Comparison of ENCODE assay signal across 8 mouse cellular contexts in the genomic region with DNA sequence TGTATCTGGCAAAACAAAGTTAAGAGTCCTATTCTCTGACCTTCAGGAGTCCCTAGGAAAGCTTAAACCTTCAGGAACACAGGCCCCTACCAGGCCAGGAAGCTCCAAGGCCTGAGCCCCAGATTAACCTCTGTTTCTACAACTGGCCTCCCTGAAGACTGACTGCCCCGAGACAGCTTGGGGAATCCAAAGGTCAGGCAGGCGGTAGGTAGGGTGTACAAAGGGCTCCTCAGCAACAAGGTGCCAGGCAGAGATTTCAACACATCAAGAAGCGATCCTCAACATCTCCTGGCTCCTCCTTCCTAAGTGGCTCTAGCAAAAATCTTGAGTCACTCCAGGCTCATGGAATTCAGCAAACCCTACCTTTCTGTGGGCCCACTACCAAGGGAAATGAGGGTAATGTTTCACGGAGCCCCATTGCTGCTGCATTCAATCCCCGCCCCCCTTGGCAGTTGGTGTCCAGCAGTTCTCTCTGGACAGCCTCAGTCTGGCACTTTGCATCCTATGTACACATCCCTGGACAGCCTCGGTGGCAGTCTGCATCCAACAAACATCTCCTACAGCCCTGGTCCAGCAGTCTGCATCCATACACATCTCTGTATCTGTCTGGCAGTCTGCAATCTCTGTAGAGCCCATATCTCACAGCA. TPM values are rescaled to one million over a fixed set of nuclear protein-coding genes. Genes with fewer than 3 reads are reported as not detected.
DNase-seq lines count a peak whose midpoint lies in the region; ATAC-seq and TF ChIP-seq lines count a peak whose summit lies in the region.

No protein-coding gene starts in this region.

- no peak for DNase-seq in layer of hippocampus, adult 2 months (ENCODE audit: low spot score in 2 of 2)
- DNase-seq in layer of hippocampus, adult 11-12 months (ENCODE audit: low spot score) = no peak
- DNase-seq in naive thymus-derived CD4-positive, alpha-beta T cell, adult 2 months (ENCODE audit: low read depth) = peak; percentile 28
- no peak for DNase-seq in urinary bladder, postnatal 10 days (ENCODE audit: low spot score)
- DNase-seq in spleen, postnatal 14 days (ENCODE audit: low spot score in 2 of 2) = no peak
- no peak for DNase-seq in thymus, postnatal 10 days (ENCODE audit: low spot score in 2 of 2)

- H3K4me3 ChIP-seq in layer of hippocampus, adult 2 months = peak overlapping the region; percentile 77
- H3K4me3 ChIP-seq in embryonic fibroblast, embryonic 13.5 days (ENCODE audit: insufficient read depth, low read length) = peak overlapping the region; percentile 60
- H3K4me3 ChIP-seq in kidney, embryonic 15.5 days (replicated peaks) = peak overlapping the region; percentile 67

- H3K36me3 ChIP-seq in kidney, embryonic 15.5 days = peaks cover 42% of the 10 kb centered on the region

- no peaks in the 10 kb centered on the region for H3K27me3 ChIP-seq in kidney, embryonic 15.5 days

- TF ChIP-seq POLR2A in embryonic fibroblast, embryonic 13.5 days (IDR thresholded peaks at IDR 0.05; ENCODE audit: low read depth, low read length) = no peak

- no peaks in the 10 kb centered on the region for H3K9me3 ChIP-seq in kidney, embryonic 15.5 days (replicated peaks)

- H3K4me2 ChIP-seq in kidney, embryonic 15.5 days = peak overlapping the region; percentile 61

- 0 out of 2 replicates have a peak, but pooled peaks cover 3% of the 10 kb centered on the region for H3K4me1 ChIP-seq in embryonic fibroblast, embryonic 13.5 days (ENCODE audit: control insufficient read depth, insufficient read depth, low read length)
- peaks cover 15% of the 10 kb centered on the region for H3K4me1 ChIP-seq in kidney, embryonic 15.5 days

- ATAC-seq in kidney, embryonic 15.5 days (replicated peaks; ENCODE audit: low FRiP score) = no peak

- no peak for TF ChIP-seq CTCF in layer of hippocampus, adult 2 months (conservative IDR thresholded peaks at IDR 0.05)
- TF ChIP-seq CTCF in embryonic fibroblast, embryonic 13.5 days (IDR thresholded peaks at IDR 0.05; ENCODE audit: borderline replicate concordance, insufficient read depth, low read length) = no peak

- H3K27ac ChIP-seq in layer of hippocampus, adult 2 months = peak overlapping the region; percentile 88; the same call in 1 of the 2 replicates
- no peak overlapping the region for H3K27ac ChIP-seq in embryonic fibroblast, embryonic 13.5 days (ENCODE audit: insufficient read depth, low read length)
- H3K27ac ChIP-seq in kidney, embryonic 15.5 days = peak overlapping the region; percentile 61

- peak overlapping the region; percentile 79 for H3K9ac ChIP-seq in kidney, embryonic 15.5 days

- 39% methylated on average over 6 of the region's 6 CpGs for WGBS in kidney, embryonic 15.5 days

RNA-seq across cellular contexts. Expression of a gene that starts 0.9 kb away (rescaled TPM):
- 10 to 100 TPM; 55.3 to 57.8 TPM for total RNA-seq in layer of hippocampus, adult 2 months (2021)
- polyA plus RNA-seq in embryonic fibroblast, embryonic 13.5 days (2011; ENCODE audit: insufficient read length, low read depth, missing spikeins) = 20.5 and 22.1 TPM in 2 replicates
- 72.2 and 74.5 TPM in 2 replicates for polyA plus RNA-seq in kidney, embryonic 15.5 days (2015; fragmentation: Nextera tagmentation; extraction: Ambion mirVana)

RNA-seq across cellular contexts. Expression of a gene that starts 22.6 kb away (rescaled TPM):
- total RNA-seq in layer of hippocampus, adult 2 months (2021) = 10 to 100 TPM; 23.4 to 24.1 TPM
- 19.3 and 22.8 TPM in 2 replicates for polyA plus RNA-seq in embryonic fibroblast, embryonic 13.5 days (2011; ENCODE audit: insufficient read length, low read depth, missing spikeins)
- 28.7 and 31.6 TPM in 2 replicates for polyA plus RNA-seq in kidney, embryonic 15.5 days (2015; fragmentation: Nextera tagmentation; extraction: Ambion mirVana)

RNA-seq across cellular contexts. Expression of a gene that starts 28.2 kb away (rescaled TPM):
- total RNA-seq in layer of hippocampus, adult 2 months (2021) = 10 to 100 TPM; 87.9 TPM
- polyA plus RNA-seq in embryonic fibroblast, embryonic 13.5 days (2011; ENCODE audit: insufficient read length, low read depth, missing spikeins) = 73.1 and 78.9 TPM in 2 replicates
- 23.0 and 27.3 TPM in 2 replicates for polyA plus RNA-seq in kidney, embryonic 15.5 days (2015; fragmentation: Nextera tagmentation; extraction: Ambion mirVana)

RNA-seq across cellular contexts. Expression of a gene that starts 28.9 kb away (rescaled TPM):
- 100 to 1,000 TPM; 212 to 222 TPM for total RNA-seq in layer of hippocampus, adult 2 months (2021)
- polyA plus RNA-seq in embryonic fibroblast, embryonic 13.5 days (2011; ENCODE audit: insufficient read length, low read depth, missing spikeins) = 474 and 541 TPM in 2 replicates
- polyA plus RNA-seq in kidney, embryonic 15.5 days (2015; fragmentation: Nextera tagmentation; extraction: Ambion mirVana) = 419 and 447 TPM in 2 replicates
